28 mouse cellular contexts compared by ENCODE assay signal in genomic region chr8:89672631-89673030, GRCm38 (mm10).
"Had no signal": no experiment of that assay in that cellular context is flagged by ENCODE, and none has a peak within 500 bp of the region (broad histone marks: within the 10 kb centered on the region; RNA-seq: fewer than 3 reads in every experiment).

No protein-coding gene starts in this region.

- H3K9ac ChIP-seq: heart, embryonic 12.5 days; hindbrain, embryonic 12.5 days; hindbrain, embryonic 14.5 days; intestine, embryonic 15.5 days; limb, embryonic 12.5 days; liver, embryonic 13.5 days; liver, embryonic 15.5 days had no signal

- H3K9me3 ChIP-seq: heart, embryonic 10.5 days; hindbrain, embryonic 10.5 days; hindbrain, embryonic 12.5 days; intestine, embryonic 15.5 days; limb, embryonic 10.5 days; limb, embryonic 12.5 days; liver, embryonic 13.5 days; liver, embryonic 15.5 days had no signal

- H3K4me3 ChIP-seq: gastrocnemius, adult 2 months; heart, embryonic 10.5 days; heart, embryonic 12.5 days; hindbrain, embryonic 10.5 days; hindbrain, embryonic 12.5 days; intestine, embryonic 15.5 days; layer of hippocampus, adult 2 months; left cerebral cortex, adult 2 months; limb, embryonic 10.5 days; limb, embryonic 12.5 days; liver, embryonic 13.5 days; liver, embryonic 15.5 days had no signal

- H3K4me2 ChIP-seq: heart, embryonic 12.5 days; hindbrain, embryonic 12.5 days; hindbrain, embryonic 14.5 days; intestine, embryonic 15.5 days; limb, embryonic 12.5 days; liver, embryonic 11.5 days; liver, embryonic 13.5 days; liver, embryonic 15.5 days had no signal

- H3K36me3 ChIP-seq: heart, embryonic 10.5 days; heart, embryonic 12.5 days; hindbrain, embryonic 10.5 days; hindbrain, embryonic 12.5 days; intestine, embryonic 15.5 days; limb, embryonic 10.5 days; limb, embryonic 12.5 days; liver, embryonic 13.5 days; liver, embryonic 15.5 days had no signal

- H3K27me3 ChIP-seq: heart, embryonic 12.5 days; hindbrain, embryonic 12.5 days; intestine, embryonic 15.5 days; liver, embryonic 13.5 days; liver, embryonic 15.5 days had no signal

- H3K4me1 ChIP-seq: heart, embryonic 10.5 days; heart, embryonic 12.5 days; hindbrain, embryonic 10.5 days; hindbrain, embryonic 12.5 days; intestine, embryonic 15.5 days; liver, embryonic 13.5 days; liver, embryonic 15.5 days had no signal

- H3K27ac ChIP-seq: gastrocnemius, adult 2 months; heart, embryonic 10.5 days; hindbrain, embryonic 10.5 days; hindbrain, embryonic 12.5 days; hindbrain, embryonic 14.5 days; intestine, embryonic 15.5 days; layer of hippocampus, adult 2 months; left cerebral cortex, adult 2 months; limb, embryonic 10.5 days; limb, embryonic 12.5 days; liver, embryonic 13.5 days; liver, embryonic 15.5 days had no signal

- ATAC-seq: hindbrain, embryonic 16.5 days; inflammation-experienced regulatory T-cells, adult 6 months; intestine, embryonic 15.5 days; intestine, postnatal 0 days had no signal

- DNase-seq: gastrocnemius, adult 2 months; gastrocnemius, postnatal 10 days; gastrocnemius, postnatal 25 days; heart, adult 18-20 months; heart, postnatal 10 days; heart, postnatal 4 days; kidney, adult 18-20 months; kidney, adult 8-10 months; kidney, postnatal 10 days; kidney, postnatal 25 days; kidney, postnatal 4 days; liver; liver, embryonic 13.5 days had no signal
